Mouse (Mus musculus) heart, postnatal 0 days (tissue): ENCODE results near the gene Ppp1r12b. TPM values are rescaled to one million over a fixed set of nuclear protein-coding genes. Genes with fewer than 3 reads are reported as not detected.

Experiments used
- ATAC-seq: fragments of 200-750 bp; cut with Nextera tagmentation; 2 replicates; pipeline ENCODE4 v1.8.0; 2017; ENCODE audit warnings: low read depth, moderate number of reproducible peaks, moderate library complexity; ENCODE audit not compliant: insufficient read depth
- DNase-seq: peaks from one replicate; pipeline ENCODE4 v3.0.0-alpha.2; 2016; ENCODE audit warnings: low spot score
- H3K27ac ChIP-seq: fragments of 300-500 bp; sonication (generic); 2 replicates; pipeline ENCODE4 v1.5.1; 2014; ENCODE audit warnings: low read depth, mild to moderate bottlenecking
- H3K27me3 ChIP-seq: fragments of 300-500 bp; sonication (generic); 2 replicates; pipeline ENCODE4 v1.6.1; 2014; ENCODE audit warnings: low read length, mixed read lengths; ENCODE audit not compliant: control insufficient read depth, insufficient read depth
- H3K36me3 ChIP-seq: fragments of 300-500 bp; sonication (generic); replicated peaks from 2 replicates; pipeline ENCODE4 v1.6.1; 2014; ENCODE audit warnings: low read length, mixed read lengths; ENCODE audit not compliant: control insufficient read depth, insufficient read depth
- H3K4me1 ChIP-seq: fragments of 300-500 bp; sonication (generic); 2 replicates; pipeline ENCODE4 v1.6.1; 2014; ENCODE audit warnings: antibody characterized with exemption; ENCODE audit not compliant: control insufficient read depth, insufficient read depth
- H3K4me2 ChIP-seq: fragments of 300-500 bp; sonication (generic); 2 replicates; pipeline ENCODE4 v1.6.1; 2014; ENCODE audit warnings: low read depth, mild to moderate bottlenecking, low read length, moderate library complexity
- H3K4me3 ChIP-seq: fragments of 300-500 bp; sonication (generic); 2 replicates; pipeline ENCODE4 v1.5.1; 2014; ENCODE audit warnings: low read depth, low read length
- H3K9ac ChIP-seq: fragments of 300-500 bp; sonication (generic); replicated peaks from 2 replicates; pipeline ENCODE4 v1.6.1; 2014; ENCODE audit warnings: low read depth, low read length, mixed read lengths
- H3K9me3 ChIP-seq: fragments of 300-500 bp; sonication (generic); replicated peaks from 2 replicates; pipeline ENCODE4 v1.6.1; 2016; ENCODE audit warnings: low read length; ENCODE audit not compliant: control insufficient read depth
- CTCF ChIP-seq: IDR thresholded peaks from 2 replicates; pipeline ENCODE4 v1.5.1; 2016; ENCODE audit warnings: antibody characterized with exemption, control low read depth, low read depth
- EP300 ChIP-seq: IDR thresholded peaks from 2 replicates; pipeline ENCODE4 v1.6.1; 2016; ENCODE audit warnings: antibody characterized with exemption, low read depth
- WGBS: fragments of 180-500 bp; shearing (Covaris S2); extraction: QIAGEN DNeasy Blood & Tissue Kit; methylation state at CpG from one replicate; pipeline ENCODE4 v1.1.7; 2014; 5-methylcytosine and 5-hydroxymethylcytosine counted together
- polyA plus RNA-seq: library from polyadenylated mRNA; unstranded; fragments of >200 nt; fragmentation: Nextera tagmentation; extraction: Ambion mirVana; gene quantifications from 2 replicates; pipeline ENCODE4 v1.2.1, GENCODE M21; 2015
- total RNA-seq: library from RNA; depleted of rRNA; stranded (reverse); fragments of >200 nt; gene quantifications from 2 replicates; pipeline ENCODE4 v1.2.3, GENCODE M21; 2014; ENCODE audit warnings: low replicate concordance

Gene Ppp1r12b
- total and polyA plus RNA-seq, 2 experiments from 2014 or later: 23.0 to 69.9 TPM

GRCm38 (mm10) chr1:134753751-134754630 is 201.8 kb downstream of the Ppp1r12b start:
- DNase-seq (peak; percentile 76), ATAC-seq (peak; percentile 58)
- Histone ChIP-seq H3K27me3 (no peaks in the 10 kb centered on the region), H3K4me1 (peaks cover 15% of the 10 kb centered on the region; the same call in 1 of the 2 replicates), H3K4me2 (no peak overlapping the region), H3K9me3 (no peaks in the 10 kb centered on the region), H3K27ac (peak overlapping the region; percentile 73), H3K9ac (no peak overlapping the region), H3K36me3 (peaks cover 23% of the 10 kb centered on the region; the same call in 1 of the 2 replicates), H3K4me3 (no peak overlapping the region)
- TF ChIP-seq CTCF: 0 out of 2 replicates have a peak, but pooled peaks have one; percentile 3
- TF ChIP-seq EP300: no peak
- WGBS: 34% methylated on average over 13 of the region's 13 CpGs

GRCm38 (mm10) chr1:134752447-134752846 is 203.3 kb downstream of the Ppp1r12b start:
- Histone ChIP-seq H3K27me3 (no peaks in the 10 kb centered on the region), H3K9me3 (no peaks in the 10 kb centered on the region), H3K27ac (no peak overlapping the region), H3K4me1 (peaks cover 18% of the 10 kb centered on the region), H3K36me3 (peaks cover 18% of the 10 kb centered on the region; the same call in 1 of the 2 replicates), H3K9ac (no peak overlapping the region; the same call in 1 of the 2 replicates), H3K4me2 (no peak overlapping the region), H3K4me3 (no peak overlapping the region)
- no peak for TF ChIP-seq CTCF
- TF ChIP-seq EP300: no peak
- ATAC-seq: no peak
- 86% methylated on average over 5 of the region's 5 CpGs for WGBS
- DNase-seq: no peak

- H3K27me3 ChIP-seq: no peaks in the 10 kb centered on the region
- WGBS: 29% methylated on average over 7 of the region's 7 CpGs
- no peak for ATAC-seq
- peaks cover 22% of the 10 kb centered on the region for H3K4me1 ChIP-seq
- TF ChIP-seq CTCF: no peak
- no peak for TF ChIP-seq EP300
- H3K36me3 ChIP-seq: peaks cover 3% of the 10 kb centered on the region; the same call in 1 of the 2 replicates
- DNase-seq: peak; percentile 58
- no peak overlapping the region for H3K4me2 ChIP-seq
- H3K9ac ChIP-seq: no peak overlapping the region
- no peak overlapping the region for H3K27ac ChIP-seq
- no peaks in the 10 kb centered on the region for H3K9me3 ChIP-seq
- no peak overlapping the region for H3K4me3 ChIP-seq
Observed at GRCm38 (mm10) chr1:134749889-134750288, 205.9 kb downstream of the Ppp1r12b start.

- DNase-seq (no peak), ATAC-seq (no peak)
- Histone ChIP-seq H3K4me2 (peak overlapping the region; percentile 16; the same call in 1 of the 2 replicates), H3K27ac (no peak overlapping the region), H3K36me3 (no peaks in the 10 kb centered on the region), H3K27me3 (no peaks in the 10 kb centered on the region), H3K4me1 (peaks cover 15% of the 10 kb centered on the region), H3K4me3 (peak overlapping the region; percentile 6; the same call in 1 of the 2 replicates), H3K9ac (no peak overlapping the region), H3K9me3 (no peaks in the 10 kb centered on the region)
- 20% methylated on average over 23 of the region's 23 CpGs for WGBS
- TF ChIP-seq EP300: no peak
- no peak for TF ChIP-seq CTCF
Observed at GRCm38 (mm10) chr1:134747236-134748174, 208.2 kb downstream of the Ppp1r12b start.

- DNase-seq (no peak), ATAC-seq (no peak)
- no peak overlapping the region for H3K27ac ChIP-seq
- no peak overlapping the region for H3K4me3 ChIP-seq
- H3K4me1 ChIP-seq: peaks cover 15% of the 10 kb centered on the region
- no peak for TF ChIP-seq EP300
- TF ChIP-seq CTCF: peak; percentile 46
- no peak overlapping the region for H3K4me2 ChIP-seq
- no peak overlapping the region for H3K9ac ChIP-seq
- no peaks in the 10 kb centered on the region for H3K27me3 ChIP-seq
- H3K36me3 ChIP-seq: no peaks in the 10 kb centered on the region
- no peaks in the 10 kb centered on the region for H3K9me3 ChIP-seq
- 45% methylated on average over 6 of the region's 6 CpGs for WGBS
Observed at GRCm38 (mm10) chr1:134745648-134746047, 210.1 kb downstream of the Ppp1r12b start.
